Mouse (Mus musculus) neural tube, embryonic 11.5 days (tissue): Measurements from ENCODE around the gene Scgb1b27. TPM values are rescaled to one million over a fixed set of nuclear protein-coding genes. Genes with fewer than 3 reads are reported as not detected.
"Not testable (repeated sequence)": the region's sequence is repeated elsewhere in the genome, so short reads cannot be mapped to it uniquely, and the experiment has no call there.

Experiments
- ATAC-seq: fragments of 200-750 bp; cut with Nextera tagmentation; 2 replicates; pipeline ENCODE4 v1.8.0; 2017; ENCODE audit warnings: moderate number of reproducible peaks, mild to moderate bottlenecking, moderate TSS enrichment, moderate library complexity; ENCODE audit not compliant: insufficient read depth, low FRiP score, low TSS enrichment
- DNase-seq: peaks from one replicate; pipeline ENCODE4 v3.0.0-alpha.2; 2015; ENCODE audit warnings: low spot score
- H3K27ac ChIP-seq: fragments of 300-500 bp; sonication (generic); 2 replicates; pipeline ENCODE4 v1.5.1; 2014; ENCODE audit warnings: low read depth, mild to moderate bottlenecking, low read length
- H3K27me3 ChIP-seq: fragments of 300-500 bp; sonication (generic); 2 replicates; pipeline ENCODE4 v1.6.1; 2014; ENCODE audit warnings: mild to moderate bottlenecking, low read length, mixed read lengths; ENCODE audit not compliant: control insufficient read depth, insufficient read depth
- H3K36me3 ChIP-seq: fragments of 300-500 bp; sonication (generic); 2 replicates; pipeline ENCODE4 v1.6.1; 2014; ENCODE audit warnings: mild to moderate bottlenecking, low read length, moderate library complexity, mixed read lengths; ENCODE audit not compliant: control insufficient read depth, insufficient read depth
- H3K4me1 ChIP-seq: fragments of 300-500 bp; sonication (generic); 2 replicates; pipeline ENCODE4 v1.6.1; 2014; ENCODE audit warnings: low read length, mixed read lengths; ENCODE audit not compliant: control insufficient read depth, insufficient read depth
- H3K4me2 ChIP-seq: fragments of 300-500 bp; sonication (generic); 2 replicates; pipeline ENCODE4 v1.6.1; 2014; ENCODE audit warnings: low read depth, mild to moderate bottlenecking, moderate library complexity
- H3K4me3 ChIP-seq: fragments of 300-500 bp; sonication (generic); 2 replicates; pipeline ENCODE4 v1.5.1; 2014; ENCODE audit warnings: low read depth, low read length
- H3K9ac ChIP-seq: fragments of 300-500 bp; sonication (generic); 2 replicates; pipeline ENCODE4 v1.6.1; 2014; ENCODE audit warnings: mild to moderate bottlenecking, low read length
- H3K9me3 ChIP-seq: fragments of 300-500 bp; sonication (generic); 2 replicates; pipeline ENCODE4 v1.6.1; 2016; ENCODE audit warnings: low read length; ENCODE audit not compliant: control insufficient read depth
- WGBS: fragments of 180-500 bp; shearing (Covaris S2); extraction: QIAGEN DNeasy Blood & Tissue Kit; methylation state at CpG from one replicate; pipeline ENCODE4 v1.1.7; 2014; 5-methylcytosine and 5-hydroxymethylcytosine counted together
- polyA plus RNA-seq: library from polyadenylated mRNA; unstranded; fragments of >200 nt; fragmentation: Nextera tagmentation; extraction: Ambion mirVana; gene quantifications from 2 replicates; pipeline ENCODE4 v1.2.1, GENCODE M21; 2014

The Scgb1b27 gene
- not detected in 2 replicates for polyA plus RNA-seq

DNA sequence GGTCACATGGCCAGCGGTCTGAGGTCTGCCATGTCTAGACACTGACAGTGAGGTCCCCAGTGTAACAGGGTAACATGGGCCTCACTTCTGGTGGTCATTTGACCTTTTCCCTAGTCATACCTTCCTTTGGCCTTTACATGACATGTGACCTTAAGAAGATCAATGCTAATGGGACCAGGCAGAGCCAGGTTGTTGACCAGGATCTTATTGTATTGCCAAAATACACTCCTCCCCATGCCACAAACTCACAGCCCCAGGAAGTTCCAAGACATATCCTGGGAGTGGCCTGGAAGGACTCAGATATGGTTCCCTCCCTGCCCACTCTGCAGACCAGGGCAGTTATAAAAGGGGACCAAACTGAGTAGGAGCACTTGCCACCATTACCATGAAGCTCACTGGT lies at the start of gene Scgb1b27:
Gene Scgb1b27, plus strand, starts transcription at position 301 of the 400 bp plus-strand sequence.
- H3K36me3 ChIP-seq, H3K9ac ChIP-seq, H3K27ac ChIP-seq, H3K4me1 ChIP-seq, H3K4me3 ChIP-seq, H3K9me3 ChIP-seq, DNase-seq, H3K4me2 ChIP-seq, H3K27me3 ChIP-seq, ATAC-seq: not testable (repeated sequence)
- WGBS: 93% methylated on average over 1 of the region's 1 CpGs

DNA sequence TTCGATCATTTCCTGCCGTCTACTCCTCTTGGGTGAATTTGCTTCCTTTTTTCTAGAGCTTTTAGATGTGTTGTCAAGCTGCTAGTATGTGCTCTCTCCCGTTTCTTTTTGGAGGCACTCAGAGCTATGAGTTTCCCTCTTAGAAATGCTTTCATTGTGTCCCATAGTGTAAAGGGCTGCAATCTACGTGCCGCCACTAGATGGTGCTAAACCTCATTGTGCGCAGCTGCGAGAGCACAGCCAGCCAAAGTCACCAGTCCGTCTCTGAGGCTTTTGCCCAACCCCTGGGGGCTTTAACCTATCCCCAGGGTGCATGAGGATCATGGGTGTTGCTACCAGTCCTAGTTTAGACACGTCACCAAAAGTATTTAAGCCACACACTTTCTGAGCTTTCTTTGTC lies 39.0 kb upstream of the Scgb1b27 start:
- DNase-seq, H3K4me2 ChIP-seq, H3K4me3 ChIP-seq, H3K27ac ChIP-seq, H3K4me1 ChIP-seq, H3K9ac ChIP-seq, H3K36me3 ChIP-seq, H3K9me3 ChIP-seq, H3K27me3 ChIP-seq, ATAC-seq: not testable (repeated sequence)
- 28% methylated on average over 8 of the region's 9 CpGs for WGBS

DNA sequence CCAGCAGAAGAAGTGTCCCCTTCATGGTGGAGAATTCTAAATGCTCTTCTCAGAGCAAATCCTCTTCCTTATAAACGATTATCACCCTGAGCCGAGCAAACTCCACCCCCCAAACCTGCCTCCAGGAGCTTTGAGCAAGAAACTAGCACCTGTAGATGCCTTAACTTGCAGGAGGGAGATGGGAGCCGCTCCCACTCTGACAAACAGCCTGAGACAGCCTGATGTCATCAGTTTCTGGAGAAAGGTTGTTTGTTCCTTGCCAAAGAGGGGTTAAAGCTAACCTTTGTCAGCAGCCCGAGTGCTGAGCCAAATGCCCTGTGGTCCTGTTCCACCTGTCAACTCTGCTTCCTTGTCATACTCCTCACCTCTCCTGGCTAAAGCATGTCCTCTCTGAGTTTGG lies 7.4 kb upstream of the Scgb1b27 start, which contains the start of gene Scgb2b27:
Gene Scgb2b27, minus strand, starts transcription at position 101 of the 400 bp plus-strand sequence.
- H3K36me3 ChIP-seq: no peaks in the 10 kb centered on the region
- DNase-seq (no peak), ATAC-seq (no peak)
- H3K9me3 ChIP-seq: peaks cover 21% of the 10 kb centered on the region
- 77% methylated on average over 4 of the region's 4 CpGs for WGBS
- H3K27ac ChIP-seq: no peak within 1 kb of the TSS
- H3K4me1 ChIP-seq: no peaks in the 10 kb centered on the region
- no peak within 1 kb of the TSS for H3K9ac ChIP-seq
- H3K27me3 ChIP-seq: no peaks in the 10 kb centered on the region
- H3K4me3 ChIP-seq: no peak within 1 kb of the TSS
- H3K4me2 ChIP-seq: no peak within 1 kb of the TSS

DNA sequence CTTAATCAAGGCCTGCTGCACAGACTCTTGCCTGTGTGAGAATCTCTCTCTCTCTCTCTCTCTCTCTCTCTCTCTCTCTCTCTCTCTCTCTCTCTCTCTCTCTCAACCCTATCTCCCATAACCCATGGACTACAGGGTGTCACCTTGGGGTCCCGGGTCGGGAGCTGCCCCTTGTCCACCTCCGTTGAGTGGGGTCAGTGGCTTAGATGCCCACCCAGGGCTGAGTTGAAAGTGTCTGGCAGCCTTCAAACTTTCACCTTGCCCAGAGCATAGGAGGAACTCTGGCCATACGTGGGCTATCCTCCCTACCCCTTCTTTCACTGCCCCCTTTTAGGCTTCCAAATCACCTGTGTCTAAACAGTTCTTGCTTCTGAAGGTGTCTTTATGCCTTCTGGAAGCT lies 4.4 kb downstream of the Scgb1b27 start:
- Histone ChIP-seq H3K9me3 (peaks cover 7% of the 10 kb centered on the region), H3K4me1 (no peaks in the 10 kb centered on the region), H3K4me3 (no peak overlapping the region), H3K27ac (no peak overlapping the region), H3K9ac (no peak overlapping the region), H3K36me3 (no peaks in the 10 kb centered on the region), H3K27me3 (no peaks in the 10 kb centered on the region), H3K4me2 (no peak overlapping the region)
- ATAC-seq: no peak
- no peak for DNase-seq
- 86% methylated on average over 4 of the region's 4 CpGs for WGBS

DNA sequence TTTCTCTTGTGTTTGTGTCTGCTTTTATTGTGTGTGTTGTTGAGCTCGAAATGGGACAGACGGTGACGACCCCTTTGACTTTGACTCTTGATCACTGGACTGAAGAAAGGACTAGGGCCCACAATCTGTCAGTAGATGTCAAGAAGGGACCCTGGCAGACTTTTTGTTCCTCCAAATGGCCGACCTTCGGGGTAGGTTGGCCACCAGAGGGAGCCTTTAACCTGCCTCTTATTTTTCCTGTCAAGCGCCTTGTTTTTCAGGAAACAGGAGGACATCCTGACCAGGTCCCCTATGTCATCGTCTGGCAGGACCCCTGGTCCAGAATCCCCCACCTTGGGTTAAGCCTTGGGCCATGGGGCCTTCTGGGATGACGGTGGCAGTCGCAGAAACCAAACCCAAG lies 5.9 kb downstream of the Scgb1b27 start:
- not testable (repeated sequence) for H3K9ac ChIP-seq, DNase-seq, H3K27ac ChIP-seq, H3K4me1 ChIP-seq, H3K36me3 ChIP-seq, H3K4me2 ChIP-seq, H3K4me3 ChIP-seq, H3K9me3 ChIP-seq, H3K27me3 ChIP-seq, ATAC-seq
- WGBS: 87% methylated on average over 9 of the region's 9 CpGs

DNA sequence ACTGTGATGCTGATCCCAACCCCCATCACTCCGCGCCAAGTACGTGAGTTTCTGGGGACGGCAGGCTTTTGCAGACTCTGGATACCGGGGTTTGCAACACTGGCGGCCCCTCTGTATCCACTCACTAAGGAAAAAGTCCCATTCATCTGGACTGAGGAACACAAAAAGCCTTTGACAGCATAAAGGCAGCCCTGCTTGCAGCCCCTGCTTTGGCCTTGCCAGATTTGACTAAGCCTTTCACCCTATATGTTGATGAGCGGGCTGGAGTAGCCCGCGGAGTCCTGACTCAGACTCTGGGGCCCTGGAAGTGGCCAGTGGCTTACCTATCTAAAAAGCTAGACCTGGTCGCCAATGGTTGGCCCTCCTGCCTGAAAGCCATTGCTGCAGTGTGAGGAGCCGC lies 8.7 kb downstream of the Scgb1b27 start:
- peaks cover 3% of the 10 kb centered on the region; the same call in 1 of the 2 replicates for H3K9me3 ChIP-seq
- no peak overlapping the region for H3K9ac ChIP-seq
- H3K4me2 ChIP-seq: no peak overlapping the region
- no peaks in the 10 kb centered on the region for H3K36me3 ChIP-seq
- no peaks in the 10 kb centered on the region for H3K27me3 ChIP-seq
- no peaks in the 10 kb centered on the region for H3K4me1 ChIP-seq
- no peak overlapping the region for H3K27ac ChIP-seq
- no peak overlapping the region for H3K4me3 ChIP-seq
- no peak for ATAC-seq
- WGBS: 94% methylated on average over 11 of the region's 11 CpGs
- DNase-seq: no peak

DNA sequence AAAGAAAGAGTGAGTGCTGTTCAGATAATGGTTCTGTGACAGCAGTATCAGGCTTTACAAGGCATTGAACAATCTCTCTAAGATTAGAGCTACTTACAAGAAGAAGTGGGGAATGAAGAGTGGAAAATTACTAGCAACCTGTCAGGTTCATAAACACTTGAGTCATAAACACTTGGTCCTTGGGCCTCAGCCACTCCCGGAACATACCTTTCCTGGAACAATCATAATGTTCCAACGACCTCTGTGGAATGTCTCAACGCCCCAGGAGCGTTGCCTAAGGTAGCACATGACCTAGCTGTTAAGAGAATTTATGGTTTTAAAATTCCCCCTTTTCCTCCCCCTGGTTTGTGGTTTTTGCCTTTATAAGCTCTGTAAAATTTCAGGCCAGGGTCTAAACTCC lies 13.3 kb downstream of the Scgb1b27 start:
- not testable (repeated sequence) for DNase-seq, ATAC-seq, H3K4me3 ChIP-seq, H3K4me1 ChIP-seq, H3K4me2 ChIP-seq, H3K36me3 ChIP-seq, H3K9ac ChIP-seq, H3K27ac ChIP-seq, H3K9me3 ChIP-seq, H3K27me3 ChIP-seq
- WGBS: 75% methylated on average over 2 of the region's 4 CpGs

DNA sequence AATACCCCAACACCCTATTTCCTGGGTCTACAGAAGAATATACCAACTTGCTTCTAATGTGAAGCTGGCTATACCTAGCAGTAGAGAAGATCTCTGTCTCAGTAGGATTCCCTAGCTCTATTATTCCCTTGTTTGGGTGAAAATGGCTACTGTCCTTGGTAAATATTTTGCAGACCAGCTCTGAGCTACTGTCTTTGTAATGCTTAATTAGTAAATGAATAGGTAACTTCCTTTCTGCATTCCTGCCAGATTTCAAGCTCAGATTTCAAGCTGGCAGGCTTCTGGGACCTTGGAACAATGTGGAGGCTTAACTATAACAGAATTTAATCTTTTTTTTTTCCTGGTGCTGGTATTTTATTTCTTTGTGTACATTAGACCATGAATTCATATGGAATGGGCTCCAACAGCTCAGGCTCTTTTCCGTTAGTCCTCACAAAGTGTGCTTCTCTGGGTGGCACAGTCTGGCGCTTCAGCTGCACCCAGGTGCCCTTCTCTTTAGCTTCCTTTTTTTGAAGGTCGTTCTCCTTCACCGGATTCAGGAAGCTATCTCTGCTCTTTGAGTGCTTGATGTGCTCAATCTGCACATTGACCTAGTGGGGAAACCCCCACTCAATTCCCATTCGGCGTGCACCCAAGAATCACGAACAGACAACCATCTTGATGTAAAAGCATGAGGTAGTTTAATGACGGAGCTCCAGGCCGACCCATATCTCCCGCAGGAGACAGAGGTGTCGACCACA lies 15.0 kb downstream of the Scgb1b27 start:
- not testable (repeated sequence) for H3K9me3 ChIP-seq

DNA sequence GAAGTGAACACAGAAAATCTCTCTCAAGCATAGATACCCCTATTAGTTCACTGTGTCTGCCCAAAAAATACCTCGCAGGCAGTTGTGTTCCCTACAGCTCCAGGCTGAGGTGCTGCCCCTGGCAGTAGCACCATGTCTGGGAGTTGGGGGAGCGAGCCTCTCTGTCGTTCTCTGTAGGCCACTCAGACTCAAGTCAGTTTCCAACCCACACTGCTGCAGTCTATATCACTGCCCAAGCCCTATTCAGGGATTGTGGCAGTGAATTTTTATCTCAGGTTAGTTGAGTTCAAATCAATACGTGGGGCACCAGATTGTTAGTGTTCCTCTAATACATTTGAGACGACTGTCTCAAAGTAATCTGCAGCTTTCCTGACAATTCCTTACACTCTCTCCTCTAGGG lies 46.8 kb downstream of the Scgb1b27 start:
- not testable (repeated sequence) for H3K36me3 ChIP-seq, H3K27ac ChIP-seq, H3K9ac ChIP-seq, H3K4me3 ChIP-seq, DNase-seq, H3K4me2 ChIP-seq, H3K27me3 ChIP-seq, ATAC-seq, H3K4me1 ChIP-seq, H3K9me3 ChIP-seq
- WGBS: 84% methylated on average over 5 of the region's 5 CpGs

More for the DNA sequence above, 15.0 kb downstream of the Scgb1b27 start:
- not testable (repeated sequence) for DNase-seq, H3K27me3 ChIP-seq, H3K4me1 ChIP-seq, H3K36me3 ChIP-seq, ATAC-seq, H3K4me3 ChIP-seq, H3K9ac ChIP-seq, H3K4me2 ChIP-seq, H3K27ac ChIP-seq
- WGBS: 89% methylated on average over 11 of the region's 11 CpGs
